Mouse (Mus musculus): Measurements from ENCODE around the gene Colgalt1. TPM values are rescaled to one million over a fixed set of nuclear protein-coding genes. Genes with fewer than 3 reads are reported as not detected.

Gene Colgalt1
- polyA plus RNA-seq, 2 experiments: 20.7 to 31.4 TPM

GRCm38 (mm10) chr8:71604021-71604420 lies 6.8 kb upstream of the Colgalt1 start:
- H3K36me3 ChIP-seq (replicated peaks; ENCODE audit: control insufficient read depth, insufficient read depth, low read depth): no peaks in the 10 kb centered on the region
- no peak overlapping the region for H3K4me3 ChIP-seq (ENCODE audit: insufficient read depth in 1 of 2, low read depth in 2 of 2, low read length in 2 of 2)
- H3K4me2 ChIP-seq (ENCODE audit: low read depth): no peak overlapping the region
- no peak for DNase-seq (ENCODE audit: low read depth in 3 of 3, low spot score in 3 of 3)
- no peak overlapping the region for H3K27ac ChIP-seq
- ATAC-seq (ENCODE audit: insufficient read depth): no peak
- no peaks in the 10 kb centered on the region for H3K4me1 ChIP-seq (replicated peaks; ENCODE audit: control insufficient read depth in 2 of 2, insufficient read depth in 2 of 2, low read length in 1 of 2)
- no peak for TF ChIP-seq CTCF (IDR thresholded peaks at IDR 0.05; ENCODE audit: low read depth)
- TF ChIP-seq EP300 (IDR thresholded peaks at IDR 0.05; ENCODE audit: low read depth): no peak
- no peak overlapping the region for H3K9ac ChIP-seq (replicated peaks)
- WGBS (ENCODE audit: insufficient replicate concordance): 60% methylated on average over 7 of the region's 7 CpGs
- H3K9me3 ChIP-seq (ENCODE audit: control insufficient read depth, low read length): no peaks in the 10 kb centered on the region
- peaks cover 27% of the 10 kb centered on the region for H3K27me3 ChIP-seq (ENCODE audit: control insufficient read depth, insufficient read depth, low read length)

GRCm38 (mm10) chr8:71612141-71612540 lies 1.3 kb downstream of the Colgalt1 start:
- WGBS (ENCODE audit: insufficient replicate concordance): 37% methylated on average over 5 of the region's 5 CpGs

GRCm38 (mm10) chr8:71613418-71613817 lies 2.6 kb downstream of the Colgalt1 start:
- Histone ChIP-seq H3K27ac (no peak overlapping the region), H3K4me1 (replicated peaks; ENCODE audit: control insufficient read depth in 2 of 2, insufficient read depth in 2 of 2, low read length in 1 of 2) (peaks cover 6 to 14% of the 10 kb centered on the region in 2 experiments), H3K4me3 (ENCODE audit: insufficient read depth in 1 of 2, low read depth in 2 of 2, low read length in 2 of 2) (no peak overlapping the region), H3K27me3 (ENCODE audit: control insufficient read depth, insufficient read depth, low read length) (no peaks in the 10 kb centered on the region), H3K4me2 (ENCODE audit: low read depth) (no peak overlapping the region), H3K9ac (replicated peaks) (no peak overlapping the region), H3K9me3 (ENCODE audit: control insufficient read depth, low read length) (no peaks in the 10 kb centered on the region), H3K36me3 (replicated peaks; ENCODE audit: control insufficient read depth, insufficient read depth, low read depth) (peaks cover 11% of the 10 kb centered on the region)
- no peak for TF ChIP-seq CTCF (IDR thresholded peaks at IDR 0.05; ENCODE audit: low read depth)
- no peak for TF ChIP-seq EP300 (IDR thresholded peaks at IDR 0.05; ENCODE audit: low read depth)
- 38% methylated on average over 4 of the region's 4 CpGs for WGBS (ENCODE audit: insufficient replicate concordance)
- DNase-seq (ENCODE audit: low read depth in 3 of 3, low spot score in 3 of 3): no peak
- ATAC-seq (ENCODE audit: insufficient read depth): no peak

More at GRCm38 (mm10) chr8:71612141-71612540, 1.3 kb downstream of the Colgalt1 start:
- Histone ChIP-seq H3K27me3 (ENCODE audit: control insufficient read depth, insufficient read depth, low read length) (no peaks in the 10 kb centered on the region), H3K4me2 (ENCODE audit: low read depth) (peak overlapping the region; percentile 99), H3K27ac (no peak overlapping the region), H3K36me3 (replicated peaks; ENCODE audit: control insufficient read depth, insufficient read depth, low read depth) (peaks cover 7% of the 10 kb centered on the region), H3K4me1 (replicated peaks; ENCODE audit: control insufficient read depth in 2 of 2, insufficient read depth in 2 of 2, low read length in 1 of 2) (peaks cover 6 to 14% of the 10 kb centered on the region in 2 experiments), H3K4me3 (ENCODE audit: insufficient read depth in 1 of 2, low read depth in 2 of 2, low read length in 2 of 2) (peak overlapping the region; percentile 72 to 91), H3K9ac (replicated peaks) (peak overlapping the region; percentile 83), H3K9me3 (ENCODE audit: control insufficient read depth, low read length) (no peaks in the 10 kb centered on the region)
- ATAC-seq (ENCODE audit: insufficient read depth): no peak
- TF ChIP-seq CTCF (IDR thresholded peaks at IDR 0.05; ENCODE audit: low read depth): no peak
- no peak for TF ChIP-seq EP300 (IDR thresholded peaks at IDR 0.05; ENCODE audit: low read depth)
- no peak for DNase-seq (ENCODE audit: low read depth in 3 of 3, low spot score in 3 of 3)

- TF ChIP-seq EP300 (IDR thresholded peaks at IDR 0.05; ENCODE audit: low read depth) (no peak), CTCF (IDR thresholded peaks at IDR 0.05; ENCODE audit: low read depth) (no peak)
- peaks cover 3% of the 10 kb centered on the region for H3K9me3 ChIP-seq (ENCODE audit: control insufficient read depth, low read length)
- H3K4me2 ChIP-seq (ENCODE audit: low read depth): no peak overlapping the region
- no peak for ATAC-seq (ENCODE audit: insufficient read depth)
- no peak overlapping the region for H3K27ac ChIP-seq
- no peak overlapping the region for H3K4me3 ChIP-seq (ENCODE audit: insufficient read depth in 1 of 2, low read depth in 2 of 2, low read length in 2 of 2)
- no peak overlapping the region for H3K9ac ChIP-seq (replicated peaks)
- no peaks in the 10 kb centered on the region for H3K4me1 ChIP-seq (replicated peaks; ENCODE audit: control insufficient read depth in 2 of 2, insufficient read depth in 2 of 2, low read length in 1 of 2)
- DNase-seq (ENCODE audit: low read depth in 3 of 3, low spot score in 3 of 3): no peak
- 78% methylated on average over 2 of the region's 2 CpGs for WGBS (ENCODE audit: insufficient replicate concordance)
- peaks cover 45% of the 10 kb centered on the region for H3K36me3 ChIP-seq (replicated peaks; ENCODE audit: control insufficient read depth, insufficient read depth, low read depth)
- no peaks in the 10 kb centered on the region for H3K27me3 ChIP-seq (ENCODE audit: control insufficient read depth, insufficient read depth, low read length)
Measured at GRCm38 (mm10) chr8:71619786-71620185, 9.0 kb downstream of the Colgalt1 start.

GRCm38 (mm10) chr8:71625088-71625487 lies 14.3 kb downstream of the Colgalt1 start:
- DNase-seq (ENCODE audit: low read depth in 3 of 3, low spot score in 3 of 3): no peak
- no peak overlapping the region for H3K9ac ChIP-seq (replicated peaks)
- H3K27ac ChIP-seq: no peak overlapping the region
- H3K4me3 ChIP-seq (ENCODE audit: insufficient read depth in 1 of 2, low read depth in 2 of 2, low read length in 2 of 2): no peak overlapping the region
- H3K27me3 ChIP-seq (ENCODE audit: control insufficient read depth, insufficient read depth, low read length): peaks cover 7% of the 10 kb centered on the region
- no peak for ATAC-seq (ENCODE audit: insufficient read depth)
- no peak overlapping the region for H3K4me2 ChIP-seq (ENCODE audit: low read depth)
- 32% methylated on average over 1 of the region's 1 CpGs for WGBS (ENCODE audit: insufficient replicate concordance)
- peaks cover 28% of the 10 kb centered on the region for H3K36me3 ChIP-seq (replicated peaks; ENCODE audit: control insufficient read depth, insufficient read depth, low read depth)
- TF ChIP-seq EP300 (IDR thresholded peaks at IDR 0.05; ENCODE audit: low read depth): no peak
- TF ChIP-seq CTCF (IDR thresholded peaks at IDR 0.05; ENCODE audit: low read depth): no peak
- peaks cover 3% of the 10 kb centered on the region for H3K9me3 ChIP-seq (ENCODE audit: control insufficient read depth, low read length)
- H3K4me1 ChIP-seq (replicated peaks; ENCODE audit: control insufficient read depth in 2 of 2, insufficient read depth in 2 of 2, low read length in 1 of 2): peaks cover 7 to 14% of the 10 kb centered on the region in 2 experiments
